Mouse (Mus musculus) cortical plate, adult 2 months (tissue): Measurements from ENCODE around the gene Dusp14.

Experiments
- CTCF ChIP-seq: fragments of 200-500 bp; IDR thresholded peaks from 2 replicates; pipeline ENCODE4 v1.5.1; 2011; ENCODE audit warnings: mild to moderate bottlenecking, control low read depth, low read length; ENCODE audit not compliant: insufficient read depth; ENCODE audit errors: extremely low read depth
- POLR2A ChIP-seq: fragments of 200-500 bp; IDR thresholded peaks from 2 replicates; pipeline ENCODE4 v1.6.1; 2011; ENCODE audit warnings: mild to moderate bottlenecking, low read length, control low read depth; ENCODE audit not compliant: insufficient read depth; ENCODE audit errors: extremely low read depth

DNA sequence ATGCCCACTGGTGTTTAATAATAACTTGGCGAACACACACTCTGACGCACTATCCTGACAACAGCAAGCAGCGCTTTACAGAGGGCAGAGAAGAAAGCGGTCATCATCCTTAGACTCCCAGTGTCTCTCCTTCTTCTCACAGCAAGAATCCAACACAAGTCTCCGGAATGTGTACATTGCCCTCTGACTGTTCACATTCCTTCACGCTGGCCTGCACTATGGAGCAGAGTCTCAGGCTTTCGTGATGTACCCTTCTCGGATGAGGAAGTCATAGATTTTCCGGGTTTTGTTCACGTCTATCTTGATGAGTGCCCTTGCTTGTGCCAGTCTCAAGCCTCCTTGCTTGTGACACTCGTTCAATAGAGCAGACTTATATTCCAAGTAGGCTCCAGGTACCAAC, 10.3 kb upstream of the Dusp14 start:
- no peak for TF ChIP-seq POLR2A
- no peak for TF ChIP-seq CTCF
